Mouse (Mus musculus): ENCODE data around the gene Med23.

The Med23 gene

DNA sequence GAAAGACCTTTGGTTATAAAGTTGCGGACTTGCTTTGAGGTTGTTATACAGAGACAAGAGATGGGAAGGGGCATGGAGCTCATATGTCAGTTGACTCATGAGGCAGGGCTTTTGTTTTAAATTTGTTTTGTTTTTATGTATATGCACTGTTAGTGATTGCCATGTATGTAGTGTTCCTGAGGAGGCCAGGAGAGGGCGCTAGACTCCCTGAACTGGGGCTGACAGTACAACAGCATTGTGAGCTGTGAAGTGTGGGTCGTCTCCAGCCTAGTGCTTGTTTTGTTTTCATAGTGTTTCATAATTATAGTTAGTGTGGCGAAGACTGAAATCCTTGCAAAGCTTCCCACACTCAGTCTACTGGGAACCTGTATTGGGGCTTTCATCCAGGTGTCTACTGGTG is 3.8 kb downstream of the Med23 start:
- DNase-seq (ENCODE audit: low spot score), result no peak

DNA sequence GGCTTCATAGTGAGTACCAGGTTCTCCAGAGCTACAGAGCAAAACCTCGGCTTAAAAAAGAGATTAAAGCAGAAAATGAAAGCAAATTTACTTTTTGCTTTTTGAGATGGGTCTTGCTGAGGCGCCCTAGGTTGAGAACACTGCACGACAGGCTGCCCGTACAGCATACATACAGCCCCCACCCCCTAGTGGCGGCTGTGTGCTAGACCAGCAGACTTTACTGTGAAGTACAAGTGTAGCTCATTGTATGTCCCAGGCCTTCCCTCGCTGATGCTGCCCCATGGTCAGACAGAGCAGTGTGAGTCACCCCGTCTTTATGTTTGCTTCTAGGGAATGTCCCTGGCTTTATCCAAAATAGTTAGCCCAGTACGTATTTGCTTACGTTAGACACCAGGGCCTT is 16.2 kb downstream of the Med23 start:
- DNase-seq (ENCODE audit: low spot score), result no peak

DNA sequence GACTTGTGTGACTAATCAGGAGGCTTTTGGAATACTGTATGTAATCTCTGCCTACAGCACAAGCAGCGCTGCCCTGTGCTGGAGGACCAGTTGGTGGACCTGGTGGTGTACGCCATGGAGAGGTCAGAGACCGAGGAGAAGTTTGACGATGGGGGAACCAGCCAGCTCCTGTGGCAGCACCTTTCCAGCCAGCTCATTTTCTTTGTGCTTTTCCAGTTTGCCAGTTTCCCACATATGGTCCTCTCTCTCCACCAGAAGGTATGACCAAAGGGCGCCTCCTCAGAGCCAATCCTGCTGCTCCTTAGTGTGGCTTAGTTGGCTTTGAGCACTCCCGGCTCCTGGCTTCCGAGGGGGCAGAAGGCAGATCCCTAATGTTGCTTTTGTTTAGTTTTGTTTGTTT is 18.6 kb downstream of the Med23 start:
- no peak for DNase-seq (ENCODE audit: low spot score)

- DNase-seq (ENCODE audit: low spot score), result peak; percentile 36
These were observed 26.1 kb downstream of the Med23 start for GRCm38 (mm10) chr10:24895927-24896326.

GRCm38 (mm10) chr10:24905627-24906026 is 35.8 kb downstream of the Med23 start:
- DNase-seq (ENCODE audit: low spot score), result no peak

- no peak for DNase-seq (ENCODE audit: low spot score)
These were observed 41.4 kb downstream of the Med23 start for GRCm38 (mm10) chr10:24911199-24911598.

GRCm38 (mm10) chr10:24912576-24912975 is 42.8 kb downstream of the Med23 start:
- DNase-seq (ENCODE audit: low spot score), result no peak

DNA sequence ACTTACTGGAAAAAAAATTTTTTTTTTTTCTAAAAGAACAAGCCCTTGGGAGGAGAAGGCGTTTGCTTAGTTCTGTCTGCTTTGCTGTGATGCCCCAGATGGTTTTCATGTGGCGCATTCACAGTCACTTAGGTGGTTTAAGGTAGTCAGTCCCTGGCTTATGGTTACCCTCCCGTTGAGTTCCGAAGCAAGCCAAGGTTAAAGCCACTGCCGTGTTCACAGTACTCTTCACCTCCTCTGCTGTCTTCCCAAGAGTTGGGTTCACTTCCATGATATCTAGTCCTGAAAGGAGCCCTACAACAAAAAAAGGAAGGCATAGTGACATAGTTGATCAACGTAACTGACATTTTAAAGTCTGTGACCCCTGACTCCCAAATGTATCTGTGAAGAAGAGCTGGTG is 45.7 kb downstream of the Med23 start:
- no peak for DNase-seq (ENCODE audit: low spot score)

- DNase-seq (ENCODE audit: low spot score), result no peak
These were observed 53.2 kb downstream of the Med23 start for GRCm38 (mm10) chr10:24922977-24923376.

- no peak for DNase-seq (ENCODE audit: low spot score)
These were observed 54.5 kb downstream of the Med23 start for GRCm38 (mm10) chr10:24924296-24924695.

DNA sequence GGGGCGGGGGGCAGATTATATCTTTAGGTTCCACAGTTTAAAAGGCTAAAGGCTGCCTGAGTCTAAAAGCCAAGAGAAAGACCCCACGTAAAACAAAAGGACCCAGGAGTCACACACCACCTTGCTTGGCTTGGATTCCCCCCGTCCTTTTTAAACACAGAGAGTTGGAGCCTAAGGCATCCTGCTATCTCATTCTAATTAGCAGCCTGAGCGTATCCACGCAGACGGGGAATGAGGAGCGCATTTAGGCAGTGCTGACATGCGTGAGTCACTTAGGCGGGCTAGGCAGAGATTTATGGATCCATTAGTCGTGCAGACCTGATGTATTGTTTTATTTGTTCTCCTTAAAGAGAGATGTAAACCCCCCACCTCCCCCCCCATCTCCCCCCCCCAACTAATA is 56.6 kb downstream of the Med23 start:
- no peak for DNase-seq (ENCODE audit: low spot score)

- DNase-seq (ENCODE audit: low spot score), result no peak
These were observed 57.4 kb downstream of the Med23 start, which contains the start of gene Arg1 for GRCm38 (mm10) chr10:24926962-24927720. TSS of gene Arg1 (minus strand) at chr10:24927484.

GRCm38 (mm10) chr10:24928072-24928471 is 58.3 kb downstream of the Med23 start:
- no peak for DNase-seq (ENCODE audit: low spot score)

- DNase-seq (ENCODE audit: low spot score), result no peak
These were observed 60.4 kb downstream of the Med23 start for GRCm38 (mm10) chr10:24930143-24930542.

- DNase-seq (ENCODE audit: low spot score), result no peak
These were observed 78.1 kb downstream of the Med23 start for GRCm38 (mm10) chr10:24947871-24948270.

DNA sequence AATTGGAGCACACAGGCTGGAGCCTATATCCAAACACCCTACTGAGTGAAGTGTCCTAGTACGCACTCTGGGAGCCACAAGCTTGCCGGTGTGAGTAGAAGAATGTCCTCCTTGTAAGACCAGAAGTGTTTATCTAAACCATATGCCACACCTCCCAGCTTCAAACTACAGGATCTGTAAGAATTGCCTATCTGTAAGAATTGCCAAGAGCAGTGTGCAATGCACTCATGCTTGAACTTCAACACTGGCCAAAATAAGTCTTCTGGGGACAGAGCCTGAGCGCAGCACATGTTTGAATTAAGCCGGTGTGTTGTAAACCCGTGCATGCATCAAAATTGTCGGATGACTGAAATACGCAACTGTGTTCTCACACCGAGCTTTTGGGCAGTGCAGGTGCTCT is 78.5 kb downstream of the Med23 start:
- no peak for DNase-seq (ENCODE audit: low spot score)

DNA sequence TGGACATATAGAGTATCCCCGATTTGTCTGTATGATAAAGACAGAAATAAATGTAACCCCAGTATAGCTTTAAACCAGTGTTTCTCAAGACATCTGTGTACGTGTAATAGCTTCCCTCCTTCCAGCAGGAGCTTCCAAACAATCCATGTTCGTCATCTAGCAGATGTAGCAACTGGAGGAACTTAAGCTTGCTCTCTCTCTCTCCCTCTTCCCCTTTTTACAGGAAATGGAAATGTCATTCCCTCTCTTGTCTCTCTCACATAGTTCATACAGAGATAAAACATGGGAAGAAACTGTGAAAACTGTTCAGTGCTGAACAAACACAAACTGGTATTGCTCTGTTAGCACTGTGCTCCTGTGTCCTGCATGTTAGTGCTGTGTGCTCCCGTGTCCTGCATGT is 80.4 kb downstream of the Med23 start:
- DNase-seq (ENCODE audit: low spot score), result no peak

DNA sequence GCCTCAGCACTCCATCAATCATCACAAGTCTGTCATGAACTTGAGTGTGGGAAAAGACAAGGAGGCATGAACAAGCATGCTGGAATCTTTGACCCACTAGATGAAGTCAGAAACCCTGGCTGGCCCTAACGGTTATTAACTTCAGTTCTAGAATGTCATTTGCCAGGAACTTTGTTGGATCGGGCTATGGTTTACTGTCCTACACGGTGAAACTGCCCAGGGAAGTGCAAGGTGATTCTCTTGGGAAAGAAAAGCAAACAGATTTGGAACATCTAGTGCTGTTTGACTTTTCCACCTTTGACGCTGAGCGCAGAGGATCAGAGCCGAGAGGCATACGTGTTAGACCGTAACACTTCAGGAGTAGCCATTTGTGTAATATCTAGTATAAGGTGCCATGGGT is 81.8 kb downstream of the Med23 start:
- no peak for DNase-seq (ENCODE audit: low spot score)

DNA sequence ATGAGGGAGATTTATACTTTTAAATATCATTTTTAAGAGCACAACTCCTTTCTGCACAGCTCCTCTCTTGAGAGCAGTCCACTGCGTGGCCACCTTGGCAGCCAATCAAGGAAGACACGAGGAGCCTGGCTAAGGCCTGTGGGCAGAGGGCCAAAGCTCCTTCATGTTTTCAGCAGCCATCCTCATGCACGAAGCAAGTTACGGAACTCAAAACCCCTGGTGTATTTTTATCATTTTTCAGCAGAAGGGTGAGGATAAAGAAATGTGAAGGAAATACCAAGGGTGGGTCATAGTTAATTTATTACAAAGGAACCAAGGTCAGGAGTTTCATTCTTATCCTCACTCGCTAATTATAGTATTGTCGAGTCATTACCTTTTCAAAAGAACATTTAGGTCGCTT is 82.8 kb downstream of the Med23 start:
- no peak for DNase-seq (ENCODE audit: low spot score)

DNA sequence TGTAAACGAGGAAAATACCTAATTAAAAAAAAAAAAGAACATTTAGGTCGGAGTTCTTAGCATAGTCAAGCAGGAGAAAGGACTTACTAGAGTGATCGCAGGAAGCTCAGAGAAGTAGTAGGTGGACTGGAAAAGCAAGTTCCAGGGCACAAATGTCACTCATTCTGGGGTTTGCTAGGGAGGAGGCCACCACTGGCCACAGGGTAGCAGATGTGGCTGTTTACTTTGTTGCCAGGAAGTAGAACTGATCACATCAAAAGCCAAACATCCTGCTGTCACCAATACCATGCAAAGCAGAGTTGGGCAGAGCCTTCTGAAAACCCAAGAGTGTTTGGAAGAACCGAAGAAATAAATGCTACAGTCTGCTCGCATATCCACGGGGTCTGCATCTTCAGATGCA is 84.1 kb downstream of the Med23 start:
- no peak for DNase-seq (ENCODE audit: low spot score)

DNA sequence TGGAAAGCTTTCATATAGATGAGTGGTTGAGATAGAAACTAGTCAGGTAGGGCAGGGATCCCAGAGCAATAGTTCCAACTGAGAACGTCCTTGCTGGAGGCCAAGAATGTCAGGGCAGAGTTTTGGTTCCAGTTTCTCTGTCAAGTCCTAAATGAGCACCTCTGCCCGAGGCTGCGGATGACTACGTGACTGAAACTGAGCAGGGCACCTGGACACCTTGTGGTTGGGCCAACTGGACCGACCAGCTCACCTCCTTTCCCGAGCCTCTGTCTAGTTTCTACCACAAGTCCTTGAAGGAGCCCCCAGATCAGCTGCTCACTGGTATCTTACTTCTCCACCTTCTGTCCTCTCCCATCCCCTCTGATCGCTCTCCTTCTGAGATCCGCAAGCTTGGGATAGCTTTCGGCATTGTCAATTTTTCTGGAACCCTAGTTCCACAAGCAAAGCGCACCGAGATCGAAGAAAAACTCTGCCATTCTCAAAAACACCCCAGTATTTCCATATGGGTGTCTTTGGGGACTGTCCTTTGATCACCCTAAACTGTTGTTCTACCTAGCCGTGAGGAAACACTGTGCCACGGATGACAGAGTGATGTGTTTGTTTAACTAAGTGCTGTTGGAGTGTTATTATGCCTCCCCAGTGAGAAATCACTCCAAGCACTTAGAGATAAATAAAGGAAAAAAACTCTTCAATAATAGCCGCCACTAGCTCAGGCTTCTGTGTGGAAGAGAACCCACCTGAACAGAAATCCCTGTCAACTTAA is 88.7 kb downstream of the Med23 start:
- DNase-seq (ENCODE audit: low spot score), result no peak

- peak; percentile 25 for DNase-seq (ENCODE audit: low spot score)
These were observed 89.5 kb downstream of the Med23 start for GRCm38 (mm10) chr10:24959043-24959916.

DNA sequence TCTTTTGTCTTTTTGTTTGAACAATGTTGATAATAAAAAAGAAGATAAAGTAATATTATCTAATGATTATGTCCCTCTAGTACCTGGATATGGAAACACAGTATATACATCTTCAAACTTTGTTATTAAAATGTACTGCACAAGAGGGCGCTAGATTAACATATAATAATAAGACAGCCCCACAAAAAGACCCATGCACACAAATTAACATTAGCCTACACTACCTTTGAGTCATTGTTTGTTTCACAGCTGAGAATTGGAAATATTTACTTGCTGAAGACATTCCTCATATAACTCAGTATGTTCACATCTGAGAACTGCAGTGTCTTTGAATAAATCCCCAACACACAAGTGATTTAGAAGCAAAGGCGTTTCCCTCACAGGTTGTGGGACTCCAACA is 91.3 kb downstream of the Med23 start:
- DNase-seq (ENCODE audit: low spot score), result no peak

Measured in ovary, postnatal 14 days (tissue).